Mouse (Mus musculus): ENCODE measurements at regions not wholly inside any gene's neighbourhood (a gene's known extent, or its start where the extent isn't known, plus 50 kb on each side); places are given as distances from the start of the nearest gene placed in this dataset.
A peak's percentile ranks its signal among the peaks of the same experiment; 100 is the strongest.

DNA sequence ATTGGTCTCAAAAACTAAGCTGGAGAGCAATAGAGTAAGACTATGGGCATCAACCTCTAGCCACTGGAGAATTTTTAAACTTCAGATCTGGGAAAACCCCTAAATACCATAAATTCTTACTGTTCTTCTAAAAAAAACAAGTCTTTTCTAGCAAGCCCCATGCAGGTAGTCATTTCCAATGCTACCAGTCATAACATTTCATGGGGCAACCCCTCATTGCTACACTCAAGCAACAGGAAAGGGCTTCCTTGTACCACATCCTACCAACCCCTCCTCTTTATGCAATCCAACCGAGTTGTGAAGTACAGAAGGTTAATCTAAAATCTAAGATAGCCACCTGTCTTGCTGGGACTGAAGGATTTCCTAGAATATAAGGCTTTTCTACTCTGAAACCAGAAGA is 263.5 kb upstream of the 2610301B20Rik start:
- TF ChIP-seq TCF12 (IDR thresholded peaks at IDR 0.05; ENCODE audit: low read depth, low read length) (no peak), ZNF384 (IDR thresholded peaks at IDR 0.05; ENCODE audit: low read depth, low read length) (peak; percentile 80), POLR2A (IDR thresholded peaks at IDR 0.05; ENCODE audit: low read depth, low read length) (no peak), POLR2AphosphoS2 (IDR thresholded peaks at IDR 0.05; ENCODE audit: low read depth, low read length) (no peak), CHD2 (IDR thresholded peaks at IDR 0.05; ENCODE audit: low read length) (no peak), CTCF (conservative IDR thresholded peaks at IDR 0.05 in 1 of 2, IDR thresholded peaks at IDR 0.05 in 1 of 2; ENCODE audit: low read depth in 2 of 2, low read length in 2 of 2) (no peak), MAFK (IDR thresholded peaks at IDR 0.05; ENCODE audit: insufficient replicate concordance, low read length) (0 out of 2 replicates have a peak, but pooled peaks have one; percentile 15), ZKSCAN1 (IDR thresholded peaks at IDR 0.05; ENCODE audit: borderline replicate concordance, low read depth, low read length) (no peak), ELF1 (IDR thresholded peaks at IDR 0.05; ENCODE audit: low read depth, low read length) (no peak), RAD21 (IDR thresholded peaks at IDR 0.05; ENCODE audit: low read depth, low read length) (no peak; the same call in none of the 2 replicates), TBP (conservative IDR thresholded peaks at IDR 0.05; ENCODE audit: low read depth, low read length) (no peak)
